In genomic region chr11:113080311-113080710, GRCm38 (mm10) we compare ENCODE assay signal across 24 mouse cellular contexts.
DNase-seq lines count a peak whose midpoint lies in the region; ATAC-seq and TF ChIP-seq lines count a peak whose summit lies in the region.
"Had no signal": no experiment of that assay in that cellular context is flagged by ENCODE, and none has a peak within 500 bp of the region (broad histone marks: within the 10 kb centered on the region; RNA-seq: fewer than 3 reads in every experiment).

No protein-coding gene starts in this region.

- dilution Hi-C loops in CH12.LX (cut with MboI; ENCODE audit: extremely low pct_ligation_motif_present, extremely low pct_unique_long_range_greater_than_20kb, low sequenced_read_pairs): no loop called here

- H3K79me2 ChIP-seq in CH12.LX (replicated peaks; ENCODE audit: control insufficient read depth, extremely low read depth, insufficient read depth, poor library complexity, severe bottlenecking) (no peaks in the 10 kb centered on the region), MEL (ENCODE audit: control insufficient read depth, insufficient read depth, low read length, poor library complexity) (no peaks in the 10 kb centered on the region)

- in situ Hi-C loops in CH12.LX (cut with MboI; ENCODE audit: low pct_ligation_motif_present, low pct_unique_long_range_greater_than_20kb, low sequenced_read_pairs): no loop called here

- no peak overlapping the region for H3K27ac ChIP-seq in CH12.LX (ENCODE audit: insufficient read depth, low read depth)
- H3K27ac ChIP-seq in MEL (ENCODE audit: control insufficient read depth, low read depth, low read length): no peak overlapping the region

- TF ChIP-seq CTCF in CH12.LX (conservative IDR thresholded peaks at IDR 0.05 in 1 of 2, IDR thresholded peaks at IDR 0.05 in 1 of 2; ENCODE audit: low read depth in 2 of 2, low read length in 2 of 2) (no peak), MEL (IDR thresholded peaks at IDR 0.05 in 2 of 3, conservative IDR thresholded peaks at IDR 0.05 in 1 of 3; ENCODE audit: control insufficient read depth in 1 of 3, insufficient read depth in 1 of 3, low read depth in 2 of 3, low read length in 3 of 3, poor library complexity in 1 of 3, severe bottlenecking in 1 of 3) (no peak)

- H3K9ac ChIP-seq in CH12.LX (ENCODE audit: insufficient read depth, low read depth) (no peak overlapping the region), MEL (ENCODE audit: control insufficient read depth, low read depth, low read length, poor library complexity, severe bottlenecking) (no peak overlapping the region)

- DNase-seq in CH12.LX (ENCODE audit: extremely low read depth): peak; percentile 31
- no peak for DNase-seq in MEL (ENCODE audit: low read depth, low spot score)
- DNase-seq in adrenal gland, postnatal 10 days: no peak
- DNase-seq in heart, postnatal 4 days: no peak
- DNase-seq in adipocyte (ENCODE audit: low spot score): no peak
- DNase-seq in lung, adult 18-20 months: no peak
- DNase-seq: adrenal gland, adult 2 months; adrenal gland, adult 8-10 months; adrenal gland, postnatal 14 days; adrenal gland, postnatal 25 days; adrenal gland, postnatal 36 days; B cell, adult 2 months; cerebellum, adult 11 months; cerebellum, adult 11-12 months; cerebellum, adult 18-20 months; cerebellum, adult 2 months; cerebellum, adult 8-10 months; cerebellum, adult 9-10 months had no signal

- H3K36me3 ChIP-seq in CH12.LX (replicated peaks in 1 of 2; ENCODE audit: control insufficient read depth in 1 of 2, insufficient read depth in 1 of 2, low read length in 1 of 2): no peaks in the 10 kb centered on the region
- no peaks in the 10 kb centered on the region for H3K36me3 ChIP-seq in MEL (ENCODE audit: control insufficient read depth in 1 of 2, insufficient read depth in 2 of 2, low read length in 2 of 2)
- H3K36me3 ChIP-seq: G1E had no signal

- ATAC-seq in megakaryocyte, adult 5-6 weeks (ENCODE audit: poor library complexity, severe bottlenecking): peak; percentile 40; the same call in 1 of the 2 replicates
- 0 out of 2 replicates have a peak, but pooled peaks have one; percentile 20 for ATAC-seq in megakaryocyte progenitor cell, adult 5-6 weeks (replicated peaks; ENCODE audit: poor library complexity)
- ATAC-seq: activated CD4-positive, CD25-positive, alpha-beta regulatory T cell, adult 4 months; CD4-positive, CD25-positive, alpha-beta regulatory T cell, adult 4 months; Patski had no signal

- H3K4me2 ChIP-seq in CH12.LX (ENCODE audit: insufficient read depth, low read depth, poor library complexity, severe bottlenecking): no peak overlapping the region

- TF ChIP-seq POLR2A in CH12.LX (IDR thresholded peaks at IDR 0.05; ENCODE audit: low read depth, low read length) (no peak), MEL (IDR thresholded peaks at IDR 0.05; ENCODE audit: control insufficient read depth in 1 of 2, insufficient read depth in 1 of 2, low read depth in 1 of 2, low read length in 2 of 2, poor library complexity in 1 of 2) (no peak)

- H3K4me3 ChIP-seq in CH12.LX (replicated peaks in 1 of 3; ENCODE audit: low read depth in 2 of 3, low read length in 2 of 3, poor library complexity in 1 of 3): no peak overlapping the region
- no peak overlapping the region for H3K4me3 ChIP-seq in MEL (ENCODE audit: control insufficient read depth in 1 of 2, insufficient read depth in 1 of 2, low read depth in 2 of 2, low read length in 2 of 2)

- H3K4me1 ChIP-seq in CH12.LX (ENCODE audit: control insufficient read depth in 1 of 2, insufficient read depth in 2 of 2) (peaks cover 0 to 36% of the 10 kb centered on the region in 2 experiments; a peak in 2 of 4 replicates), MEL (ENCODE audit: control insufficient read depth in 1 of 2, insufficient read depth in 2 of 2, low read length in 2 of 2) (peaks cover 0 to 4% of the 10 kb centered on the region in 2 experiments; a peak in 2 of 4 replicates)

- no peak; the same call in 1 of the 2 replicates for TF ChIP-seq EP300 in CH12.LX (IDR thresholded peaks at IDR 0.05; ENCODE audit: low read length)
- TF ChIP-seq EP300 in MEL (IDR thresholded peaks at IDR 0.05; ENCODE audit: low read depth in 1 of 2, low read length in 2 of 2): no peak

- H3K27me3 ChIP-seq in CH12.LX (replicated peaks): no peaks in the 10 kb centered on the region
- no peaks in the 10 kb centered on the region for H3K27me3 ChIP-seq in MEL (ENCODE audit: control insufficient read depth in 1 of 2, insufficient read depth in 2 of 2, low read length in 2 of 2)
- H3K27me3 ChIP-seq: Patski had no signal

- TF ChIP-seq RAD21 in CH12.LX (IDR thresholded peaks at IDR 0.05; ENCODE audit: low read depth, low read length) (no peak), MEL (IDR thresholded peaks at IDR 0.05; ENCODE audit: low read depth, low read length) (no peak)

- H3K9me3 ChIP-seq in CH12.LX (replicated peaks; ENCODE audit: low read length) (peaks cover 4% of the 10 kb centered on the region), MEL (replicated peaks; ENCODE audit: insufficient read depth, low read length) (no peaks in the 10 kb centered on the region)

TF ChIP-seq in CH12.LX, 34 proteins besides CTCF, POLR2A, EP300 and RAD21:
- TF ChIP-seq ZMIZ1 (IDR thresholded peaks at IDR 0.05; ENCODE audit: low read depth, low read length) (no peak), MYC (IDR thresholded peaks at IDR 0.05; ENCODE audit: low read depth, low read length) (no peak), ZKSCAN1 (IDR thresholded peaks at IDR 0.05; ENCODE audit: borderline replicate concordance, low read depth, low read length) (peak; percentile 55), IRF4 (IDR thresholded peaks at IDR 0.05; ENCODE audit: low read depth, low read length) (no peak)

TF ChIP-seq in MEL, 35 proteins besides CTCF, POLR2A, EP300 and RAD21:
- TF ChIP-seq MAZ (IDR thresholded peaks at IDR 0.05; ENCODE audit: low read depth, low read length): no peak
- peak; percentile 91 for TF ChIP-seq ZKSCAN1 (IDR thresholded peaks at IDR 0.05; ENCODE audit: low read depth, low read length)

Comparison
In these comparisons a context has a peak if more than half of its experiments do, and no peak if none do; other contexts are left out.
1. Of the 35 proteins assayed by ChIP-seq in both MEL and CH12.LX: peak only in MEL: none; only in CH12.LX: none; in both: ZKSCAN1; in neither: 34.